Mouse (Mus musculus) v-Abl transformed pro-B cells (cell line): Measurements from ENCODE around the gene Gng10.

Experiments
- in situ Hi-C, 2 experiments: fragments of 400-800 bp; cut with MboI; formaldehyde crosslinking; loops; one replicate each; pipeline ENCODE4 v1.15.1; 2025; ENCODE audit not compliant: unreplicated experiment in 2 of 2

Gene Gng10

GRCm38 (mm10) chr4:59009186-59009585 is 25.7 kb upstream of the Gng10 start:
- in situ Hi-C loops: loop anchor here (10.0 kb wide), 3 partner anchors 176 to 556 kb away; partner anchors contain the start of gene Ugcg (in 1 of the 2)

- in situ Hi-C loops: loop anchor here (10.0 kb wide), 3 partner anchors 175 to 555 kb away; partner anchors contain the start of gene Ugcg (in 1 of the 2)
Measured at GRCm38 (mm10) chr4:59009696-59010095, 25.2 kb upstream of the Gng10 start.

GRCm38 (mm10) chr4:59011446-59011845 is 23.4 kb upstream of the Gng10 start:
- in situ Hi-C loops: no loop called here

GRCm38 (mm10) chr4:59015181-59015580 is 19.7 kb upstream of the Gng10 start:
- in situ Hi-C loops: no loop called here

GRCm38 (mm10) chr4:59016922-59017321 is 18.0 kb upstream of the Gng10 start:
- in situ Hi-C loops: no loop called here

- in situ Hi-C loops: loop anchor here (10.0 to 25.0 kb wide), 3 partner anchors 50 to 947 kb away; partner anchors contain the start of gene Ptgr1 (in 1 of the 2)
Measured at GRCm38 (mm10) chr4:59034325-59034917, 467 bp upstream of the Gng10 start.

- in situ Hi-C loops: loop anchor here (5.0 to 25.0 kb wide), 4 partner anchors 34 to 949 kb away; partner anchors contain the start of genes Gm20503 (in 2 of the 2) and Ptgr1 (in 1 of the 2)
Measured at GRCm38 (mm10) chr4:59035786-59036350, 980 bp downstream of the Gng10 start.

- in situ Hi-C loops: loop anchor here (5.0 to 25.0 kb wide), 4 partner anchors 34 to 949 kb away; partner anchors contain the start of genes Gm20503 (in 2 of the 2) and Ptgr1 (in 1 of the 2)
Measured at GRCm38 (mm10) chr4:59036490-59037127, 1.7 kb downstream of the Gng10 start.

- in situ Hi-C loops: loop anchor here (5.0 to 25.0 kb wide), 4 partner anchors 35 to 950 kb away; partner anchors contain the start of genes Gm20503 (in 2 of the 2) and Ptgr1 (in 1 of the 2)
Measured at GRCm38 (mm10) chr4:59037525-59037924, 2.6 kb downstream of the Gng10 start.

- in situ Hi-C loops: loop anchor here in 1 of 2 experiments (25.0 kb wide), 1 partner anchor 953 kb away; no protein-coding TSS in a partner anchor
Measured at GRCm38 (mm10) chr4:59040397-59041287, 5.8 kb downstream of the Gng10 start.

- in situ Hi-C loops: loop anchor here in 1 of 2 experiments (25.0 kb wide), 1 partner anchor 956 kb away; no protein-coding TSS in a partner anchor
Measured at GRCm38 (mm10) chr4:59043074-59043473, 8.2 kb downstream of the Gng10 start.

GRCm38 (mm10) chr4:59043891-59044290 is 9.0 kb downstream of the Gng10 start:
- in situ Hi-C loops: loop anchor here in 1 of 2 experiments (25.0 kb wide), 1 partner anchor 957 kb away; no protein-coding TSS in a partner anchor

GRCm38 (mm10) chr4:59047222-59047621 is 12.3 kb downstream of the Gng10 start:
- in situ Hi-C loops: loop anchor here in 1 of 2 experiments (25.0 kb wide), 1 partner anchor 960 kb away; no protein-coding TSS in a partner anchor

GRCm38 (mm10) chr4:59051081-59051480 is 16.2 kb downstream of the Gng10 start:
- in situ Hi-C loops: no loop called here

GRCm38 (mm10) chr4:59057929-59058328 is 23.0 kb downstream of the Gng10 start:
- in situ Hi-C loops: no loop called here

- in situ Hi-C loops: no loop called here
Measured at GRCm38 (mm10) chr4:59062526-59062925, 27.6 kb downstream of the Gng10 start.

- in situ Hi-C loops: no loop called here
Measured at GRCm38 (mm10) chr4:59069276-59069675, 34.4 kb downstream of the Gng10 start.

GRCm38 (mm10) chr4:59083430-59083829 is 48.5 kb downstream of the Gng10 start:
- in situ Hi-C loops: loop anchor here in 1 of 2 experiments (25.0 kb wide), 1 partner anchor 679 kb away; no protein-coding TSS in a partner anchor

GRCm38 (mm10) chr4:59089391-59089790 is 54.5 kb downstream of the Gng10 start:
- in situ Hi-C loops: loop anchor here in 1 of 2 experiments (25.0 kb wide), 1 partner anchor 673 kb away; no protein-coding TSS in a partner anchor
